Mouse (Mus musculus): Measurements from ENCODE around the gene Ebf1. TPM values are rescaled to one million over a fixed set of nuclear protein-coding genes. Genes with fewer than 3 reads are reported as not detected.

Ebf1 gene
- polyA plus RNA-seq, 1 experiment from 2014 or later = 11.6 TPM

- 0 out of 2 replicates have a peak overlapping the region, but pooled peaks have one; percentile 4 for H3K27ac ChIP-seq (ENCODE audit: low read depth)
- peak overlapping the region; percentile 63 for H3K4me2 ChIP-seq
- H3K4me3 ChIP-seq (ENCODE audit: low read depth, low read length) = peak overlapping the region; percentile 15
- H3K4me1 ChIP-seq (ENCODE audit: insufficient read depth) = peaks cover 5% of the 10 kb centered on the region; the same call in 1 of the 2 replicates
- no peaks in the 10 kb centered on the region for H3K9me3 ChIP-seq (ENCODE audit: low read depth, low read length)
- ATAC-seq (ENCODE audit: insufficient read depth) (peak; percentile 61), DNase-seq (peak; percentile 71)
- H3K27me3 ChIP-seq (ENCODE audit: insufficient read depth, low read length) = peaks cover 9% of the 10 kb centered on the region; the same call in 1 of the 2 replicates
- peak overlapping the region; percentile 28 for H3K9ac ChIP-seq
- 4% methylated on average over 18 of the region's 18 CpGs for WGBS
- no peaks in the 10 kb centered on the region for H3K36me3 ChIP-seq (ENCODE audit: insufficient read depth)
- TF ChIP-seq CTCF (IDR thresholded peaks at IDR 0.05; ENCODE audit: low read depth) = no peak
Observed at GRCm38 (mm10) chr11:44665156-44665682, 48.1 kb downstream of the Ebf1 start.

- Histone ChIP-seq H3K9ac (no peak overlapping the region), H3K4me3 (ENCODE audit: low read depth, low read length) (no peak overlapping the region), H3K27me3 (ENCODE audit: insufficient read depth, low read length) (peaks cover 9% of the 10 kb centered on the region; the same call in 1 of the 2 replicates), H3K36me3 (ENCODE audit: insufficient read depth) (no peaks in the 10 kb centered on the region), H3K4me2 (peak overlapping the region; percentile 63), H3K9me3 (ENCODE audit: low read depth, low read length) (no peaks in the 10 kb centered on the region), H3K27ac (ENCODE audit: low read depth) (0 out of 2 replicates have a peak overlapping the region, but pooled peaks have one; percentile 4), H3K4me1 (ENCODE audit: insufficient read depth) (peaks cover 5% of the 10 kb centered on the region; the same call in 1 of the 2 replicates)
- WGBS = 51% methylated on average over 7 of the region's 7 CpGs
- ATAC-seq (ENCODE audit: insufficient read depth) = peak; percentile 36; the same call in 1 of the 2 replicates
- no peak for TF ChIP-seq CTCF (IDR thresholded peaks at IDR 0.05; ENCODE audit: low read depth)
- DNase-seq = no peak
Observed at GRCm38 (mm10) chr11:44665741-44666531, 48.8 kb downstream of the Ebf1 start.

- Histone ChIP-seq H3K36me3 (ENCODE audit: insufficient read depth) (no peaks in the 10 kb centered on the region), H3K4me1 (ENCODE audit: insufficient read depth) (peaks cover 5% of the 10 kb centered on the region; the same call in 1 of the 2 replicates), H3K9me3 (ENCODE audit: low read depth, low read length) (no peaks in the 10 kb centered on the region), H3K27ac (ENCODE audit: low read depth) (no peak overlapping the region), H3K9ac (no peak overlapping the region), H3K27me3 (ENCODE audit: insufficient read depth, low read length) (peaks cover 9% of the 10 kb centered on the region; the same call in 1 of the 2 replicates), H3K4me3 (ENCODE audit: low read depth, low read length) (no peak overlapping the region), H3K4me2 (no peak overlapping the region)
- WGBS = 33% methylated on average over 4 of the region's 4 CpGs
- peak; percentile 47 for TF ChIP-seq CTCF (IDR thresholded peaks at IDR 0.05; ENCODE audit: low read depth)
- peak; percentile 66 for DNase-seq
- 0 out of 2 replicates have a peak, but pooled peaks have one; percentile 43 for ATAC-seq (ENCODE audit: insufficient read depth)
Observed at GRCm38 (mm10) chr11:44666741-44667140, 49.6 kb downstream of the Ebf1 start.

- Histone ChIP-seq H3K36me3 (ENCODE audit: insufficient read depth) (no peaks in the 10 kb centered on the region), H3K4me2 (no peak overlapping the region), H3K9me3 (ENCODE audit: low read depth, low read length) (no peaks in the 10 kb centered on the region), H3K27me3 (ENCODE audit: insufficient read depth, low read length) (no peaks in the 10 kb centered on the region; the same call in 1 of the 2 replicates), H3K4me3 (ENCODE audit: low read depth, low read length) (no peak overlapping the region), H3K27ac (ENCODE audit: low read depth) (no peak overlapping the region), H3K4me1 (ENCODE audit: insufficient read depth) (no peaks in the 10 kb centered on the region; the same call in none of the 2 replicates), H3K9ac (no peak overlapping the region)
- no peak for ATAC-seq (ENCODE audit: insufficient read depth)
- WGBS = 68% methylated on average over 2 of the region's 2 CpGs
- DNase-seq = no peak
- TF ChIP-seq CTCF (IDR thresholded peaks at IDR 0.05; ENCODE audit: low read depth) = no peak
Observed at GRCm38 (mm10) chr11:44681306-44681705, 64.2 kb downstream of the Ebf1 start.

- Histone ChIP-seq H3K27ac (ENCODE audit: low read depth) (no peak overlapping the region), H3K9ac (no peak overlapping the region), H3K36me3 (ENCODE audit: insufficient read depth) (no peaks in the 10 kb centered on the region), H3K9me3 (ENCODE audit: low read depth, low read length) (no peaks in the 10 kb centered on the region), H3K4me3 (ENCODE audit: low read depth, low read length) (no peak overlapping the region), H3K4me2 (no peak overlapping the region), H3K4me1 (ENCODE audit: insufficient read depth) (no peaks in the 10 kb centered on the region; the same call in none of the 2 replicates), H3K27me3 (ENCODE audit: insufficient read depth, low read length) (no peaks in the 10 kb centered on the region; the same call in 1 of the 2 replicates)
- ATAC-seq (ENCODE audit: insufficient read depth) (no peak), DNase-seq (no peak)
- WGBS = 85% methylated on average over 4 of the region's 4 CpGs
- TF ChIP-seq CTCF (IDR thresholded peaks at IDR 0.05; ENCODE audit: low read depth) = no peak
Observed at GRCm38 (mm10) chr11:44681995-44682394, 64.9 kb downstream of the Ebf1 start.

- Histone ChIP-seq H3K9ac (no peak overlapping the region), H3K27ac (ENCODE audit: low read depth) (no peak overlapping the region), H3K4me3 (ENCODE audit: low read depth, low read length) (no peak overlapping the region), H3K4me1 (ENCODE audit: insufficient read depth) (no peaks in the 10 kb centered on the region; the same call in none of the 2 replicates), H3K36me3 (ENCODE audit: insufficient read depth) (no peaks in the 10 kb centered on the region), H3K4me2 (no peak overlapping the region), H3K9me3 (ENCODE audit: low read depth, low read length) (no peaks in the 10 kb centered on the region), H3K27me3 (ENCODE audit: insufficient read depth, low read length) (no peaks in the 10 kb centered on the region; the same call in 1 of the 2 replicates)
- WGBS = 43% methylated on average over 18 of the region's 18 CpGs
- no peak for ATAC-seq (ENCODE audit: insufficient read depth)
- DNase-seq = no peak
- TF ChIP-seq CTCF (IDR thresholded peaks at IDR 0.05; ENCODE audit: low read depth) = no peak
Observed at GRCm38 (mm10) chr11:44682703-44683539, 65.8 kb downstream of the Ebf1 start.
